Comparison of ENCODE assay signal across 21 mouse cellular contexts in the genomic region with DNA sequence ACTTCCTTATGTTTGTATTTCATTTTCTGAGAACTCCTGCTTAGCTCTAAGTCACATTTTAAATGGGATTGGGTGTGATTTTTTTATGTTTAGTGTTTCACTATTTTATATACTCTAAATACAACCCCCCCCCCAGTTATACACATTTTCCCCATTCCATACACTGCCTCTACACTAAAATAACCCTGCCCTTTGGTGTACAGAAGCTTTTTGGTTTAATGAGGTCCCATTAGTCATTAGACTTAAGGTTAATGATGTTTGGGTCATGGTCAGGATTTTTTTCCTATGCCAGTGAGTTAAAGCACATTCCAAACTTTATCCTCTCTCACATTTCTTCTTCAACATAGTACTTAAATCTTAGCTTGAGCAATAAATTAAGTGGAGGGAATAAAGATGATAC.
DNase-seq lines count a peak whose midpoint lies in the region; ATAC-seq and TF ChIP-seq lines count a peak whose summit lies in the region.
"Had no signal": no experiment of that assay in that cellular context is flagged by ENCODE, and none has a peak within 500 bp of the region (broad histone marks: within the 10 kb centered on the region; RNA-seq: fewer than 3 reads in every experiment).

No protein-coding gene starts in this region.

- DNase-seq in kidney, adult 2 months, result no peak
- peak; percentile 64 for DNase-seq in kidney, postnatal 0 days (ENCODE audit: low spot score)
- no peak for DNase-seq in kidney, adult 11 months
- DNase-seq: adrenal gland, adult 2 months; adrenal gland, adult 8-10 months; adrenal gland, postnatal 10 days; adrenal gland, postnatal 14 days; adrenal gland, postnatal 25 days; adrenal gland, postnatal 36 days; B cell, adult 2 months; cerebellum, adult 11 months; cerebellum, adult 11-12 months; cerebellum, adult 18-20 months had no signal

- H3K9me3 ChIP-seq in kidney, embryonic 14.5 days (ENCODE audit: control insufficient read depth, low read length), result no peaks in the 10 kb centered on the region
- H3K9me3 ChIP-seq in kidney, embryonic 16.5 days (ENCODE audit: low read length), result no peaks in the 10 kb centered on the region
- H3K9me3 ChIP-seq in kidney, embryonic 15.5 days (replicated peaks), result no peaks in the 10 kb centered on the region
- H3K9me3 ChIP-seq in kidney, postnatal 0 days (replicated peaks; ENCODE audit: low read length), result no peaks in the 10 kb centered on the region

- H3K9ac ChIP-seq in kidney, embryonic 14.5 days (ENCODE audit: low read depth, low read length), result no peak overlapping the region
- H3K9ac ChIP-seq in kidney, embryonic 16.5 days (replicated peaks; ENCODE audit: low read length), result no peak overlapping the region
- no peak overlapping the region for H3K9ac ChIP-seq in kidney, embryonic 15.5 days
- no peak overlapping the region for H3K9ac ChIP-seq in kidney, postnatal 0 days (ENCODE audit: low read depth, low read length)

- no peak overlapping the region for H3K4me2 ChIP-seq in kidney, embryonic 14.5 days (replicated peaks; ENCODE audit: low read depth, low read length)
- no peak overlapping the region for H3K4me2 ChIP-seq in kidney, embryonic 16.5 days (replicated peaks; ENCODE audit: low read depth, low read length)
- H3K4me2 ChIP-seq in kidney, embryonic 15.5 days, result no peak overlapping the region
- H3K4me2 ChIP-seq in kidney, postnatal 0 days (ENCODE audit: low read length), result no peak overlapping the region

- TF ChIP-seq CTCF in kidney, adult 2 months (conservative IDR thresholded peaks at IDR 0.05; ENCODE audit: insufficient read depth, insufficient read length, low read depth, low read length), result no peak
- TF ChIP-seq CTCF in kidney, postnatal 0 days (IDR thresholded peaks at IDR 0.05; ENCODE audit: low read depth), result no peak

- no peaks in the 10 kb centered on the region for H3K36me3 ChIP-seq in kidney, embryonic 14.5 days (ENCODE audit: control insufficient read depth, insufficient read depth, low read length)
- H3K36me3 ChIP-seq in kidney, adult 2 months (ENCODE audit: control insufficient read depth, insufficient read depth, low read length), result no peaks in the 10 kb centered on the region
- H3K36me3 ChIP-seq in kidney, embryonic 16.5 days (ENCODE audit: insufficient read depth, low read length), result no peaks in the 10 kb centered on the region
- no peaks in the 10 kb centered on the region for H3K36me3 ChIP-seq in kidney, embryonic 15.5 days
- H3K36me3 ChIP-seq in kidney, postnatal 0 days (ENCODE audit: insufficient read depth, low read length), result no peaks in the 10 kb centered on the region
- H3K36me3 ChIP-seq: G1E had no signal

- H3K4me3 ChIP-seq in kidney, embryonic 14.5 days (ENCODE audit: low read length), result no peak overlapping the region
- H3K4me3 ChIP-seq in kidney, adult 2 months (ENCODE audit: insufficient read depth, low read depth, low read length), result no peak overlapping the region
- no peak overlapping the region for H3K4me3 ChIP-seq in kidney, embryonic 16.5 days (ENCODE audit: low read length)
- H3K4me3 ChIP-seq in kidney, embryonic 15.5 days (replicated peaks), result no peak overlapping the region
- H3K4me3 ChIP-seq in kidney, postnatal 0 days (replicated peaks; ENCODE audit: low read depth, low read length), result no peak overlapping the region

- 0 out of 2 replicates have a peak, but pooled peaks have one; percentile 57 for ATAC-seq in kidney, embryonic 14.5 days (ENCODE audit: low FRiP score, low TSS enrichment)
- peak; percentile 46; the same call in 1 of the 2 replicates for ATAC-seq in kidney, embryonic 16.5 days (ENCODE audit: low FRiP score, low TSS enrichment)
- ATAC-seq in kidney, embryonic 15.5 days (replicated peaks; ENCODE audit: low FRiP score), result no peak
- no peak for ATAC-seq in kidney, postnatal 0 days (replicated peaks; ENCODE audit: low FRiP score, low read depth)
- ATAC-seq: activated CD4-positive, CD25-positive, alpha-beta regulatory T cell, adult 4 months; CD4-positive, CD25-positive, alpha-beta regulatory T cell, adult 4 months; Patski had no signal

- no peak for TF ChIP-seq POLR2A in kidney, adult 2 months (IDR thresholded peaks at IDR 0.05; ENCODE audit: low read depth, low read length)

- no peaks in the 10 kb centered on the region for H3K4me1 ChIP-seq in kidney, embryonic 14.5 days (ENCODE audit: control insufficient read depth, insufficient read depth, low read length)
- no peaks in the 10 kb centered on the region for H3K4me1 ChIP-seq in kidney, adult 2 months (ENCODE audit: control insufficient read depth, insufficient read depth, low read length)
- no peaks in the 10 kb centered on the region for H3K4me1 ChIP-seq in kidney, embryonic 16.5 days (ENCODE audit: insufficient read depth, low read length)
- no peaks in the 10 kb centered on the region for H3K4me1 ChIP-seq in kidney, embryonic 15.5 days
- H3K4me1 ChIP-seq in kidney, postnatal 0 days (replicated peaks; ENCODE audit: insufficient read depth, low read length), result no peaks in the 10 kb centered on the region

- no peaks in the 10 kb centered on the region for H3K27me3 ChIP-seq in kidney, embryonic 14.5 days (ENCODE audit: control insufficient read depth, insufficient read depth, low read length)
- no peaks in the 10 kb centered on the region for H3K27me3 ChIP-seq in kidney, adult 2 months (replicated peaks; ENCODE audit: control insufficient read depth, insufficient read depth, low read length)
- H3K27me3 ChIP-seq in kidney, embryonic 16.5 days (ENCODE audit: insufficient read depth, low read length), result no peaks in the 10 kb centered on the region
- H3K27me3 ChIP-seq in kidney, embryonic 15.5 days, result no peaks in the 10 kb centered on the region
- no peaks in the 10 kb centered on the region for H3K27me3 ChIP-seq in kidney, postnatal 0 days (ENCODE audit: insufficient read depth, low read length)
- H3K27me3 ChIP-seq: CH12.LX, Patski had no signal

- no peak overlapping the region for H3K27ac ChIP-seq in kidney, embryonic 14.5 days (ENCODE audit: low read depth, low read length)
- no peak overlapping the region for H3K27ac ChIP-seq in kidney, adult 2 months (ENCODE audit: insufficient read depth, low read depth, low read length)
- no peak overlapping the region for H3K27ac ChIP-seq in kidney, embryonic 16.5 days (ENCODE audit: low read length)
- no peak overlapping the region for H3K27ac ChIP-seq in kidney, embryonic 15.5 days
- no peak overlapping the region for H3K27ac ChIP-seq in kidney, postnatal 0 days

Comparison
In these comparisons a context has a peak if more than half of its experiments do, and no peak if none do; other contexts are left out.
1. ATAC-seq: peak in kidney, embryonic 14.5 days (single experiment) and kidney, embryonic 16.5 days (single experiment); none in kidney, embryonic 15.5 days (single experiment) and kidney, postnatal 0 days (single experiment).